Mouse (Mus musculus): ENCODE data around the gene Ostm1. TPM values are rescaled to one million over a fixed set of nuclear protein-coding genes. Genes with fewer than 3 reads are reported as not detected.

Ostm1 gene
- total RNA-seq, 2 experiments from 2014 or later = 40.9 to 42.1 TPM

- no peak for DNase-seq (ENCODE audit: extremely low spot score in 1 of 2, low spot score in 2 of 2)
- intact Hi-C loops (cut with DNase I) = no loop called here
These were observed 29.5 kb downstream of the Ostm1 start for GRCm38 (mm10) chr10:42613075-42613474.

DNA sequence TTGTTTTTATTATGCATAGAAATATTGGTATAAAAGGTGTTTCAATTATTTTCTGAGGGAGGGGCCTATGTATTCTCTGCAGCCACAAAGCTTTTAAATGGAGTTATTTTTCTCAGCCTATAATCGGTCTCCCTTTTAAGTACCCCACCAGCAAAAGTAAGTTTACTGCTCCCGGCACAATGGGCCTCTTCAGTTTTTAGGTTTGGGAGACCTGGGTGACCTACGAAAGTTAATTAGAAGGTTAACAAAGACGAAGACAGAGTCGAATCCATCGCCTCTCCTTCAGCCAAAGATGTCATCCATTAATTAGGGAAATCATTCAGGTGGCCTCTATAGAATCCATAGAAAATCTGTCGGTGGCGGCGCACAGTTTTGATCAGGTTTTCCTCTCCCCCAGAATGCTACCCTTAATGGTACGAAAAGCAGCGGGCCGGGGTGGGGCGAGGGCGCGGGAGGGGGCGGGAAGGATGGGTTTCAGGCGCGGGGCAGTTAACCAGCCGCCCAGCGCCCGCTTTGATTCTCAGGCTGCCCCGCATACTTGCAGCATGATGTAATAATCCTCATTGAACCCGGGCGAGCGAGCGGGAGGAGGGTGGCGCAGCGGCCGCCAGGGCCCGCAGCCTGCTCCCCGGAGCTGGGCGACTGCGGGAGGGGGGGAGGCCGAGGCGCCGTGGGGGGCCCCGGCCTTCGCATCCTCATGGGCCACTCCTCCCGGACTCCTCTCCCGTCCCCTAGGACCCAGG, 30.2 kb downstream of the Ostm1 start:
- intact Hi-C loops (cut with DNase I) = no loop called here
- peak in 1 of 2 experiments; percentile 40 for DNase-seq (ENCODE audit: extremely low spot score in 1 of 2, low spot score in 2 of 2)

DNA sequence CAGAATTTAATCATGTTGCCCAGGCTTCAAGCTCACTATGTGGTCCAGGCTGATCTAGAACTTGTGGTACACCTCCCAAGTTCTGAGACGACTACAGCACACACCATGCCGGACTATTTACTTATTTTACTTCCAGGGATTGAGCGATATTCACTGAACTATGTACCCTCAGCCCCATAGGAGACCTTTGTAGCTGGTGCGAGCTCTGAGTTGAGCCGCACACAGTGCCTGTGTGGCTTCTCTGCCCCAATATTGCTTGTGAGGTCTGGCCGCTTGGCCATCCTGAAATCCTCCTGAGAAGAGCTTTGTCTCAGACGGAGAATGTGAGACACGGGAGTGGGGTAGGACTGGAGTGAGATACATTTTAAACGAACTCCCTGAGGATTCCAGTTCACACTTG, 31.1 kb downstream of the Ostm1 start:
- intact Hi-C loops (cut with DNase I) = no loop called here
- no peak for DNase-seq (ENCODE audit: extremely low spot score in 1 of 2, low spot score in 2 of 2)

DNA sequence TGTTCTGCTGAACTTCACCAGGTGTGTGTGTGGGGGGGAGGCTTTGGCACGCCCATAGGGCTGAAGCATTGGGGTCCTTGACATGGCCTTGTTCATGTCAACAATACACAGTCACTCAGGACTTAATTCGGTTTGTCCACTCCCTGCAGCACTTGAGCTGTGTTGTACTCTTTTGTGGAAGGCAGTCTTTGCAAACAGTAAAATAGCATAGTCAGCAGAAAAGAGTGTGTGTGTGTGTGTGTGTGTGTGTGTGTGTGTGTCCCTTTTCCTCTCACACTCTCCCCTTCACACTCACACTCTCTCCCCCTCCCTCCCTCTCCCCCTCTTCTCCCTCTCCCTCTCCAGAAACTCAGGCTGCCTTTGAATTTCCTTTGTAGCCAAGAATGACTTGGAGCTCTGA, 34.7 kb downstream of the Ostm1 start:
- intact Hi-C loops (cut with DNase I) = no loop called here

DNA sequence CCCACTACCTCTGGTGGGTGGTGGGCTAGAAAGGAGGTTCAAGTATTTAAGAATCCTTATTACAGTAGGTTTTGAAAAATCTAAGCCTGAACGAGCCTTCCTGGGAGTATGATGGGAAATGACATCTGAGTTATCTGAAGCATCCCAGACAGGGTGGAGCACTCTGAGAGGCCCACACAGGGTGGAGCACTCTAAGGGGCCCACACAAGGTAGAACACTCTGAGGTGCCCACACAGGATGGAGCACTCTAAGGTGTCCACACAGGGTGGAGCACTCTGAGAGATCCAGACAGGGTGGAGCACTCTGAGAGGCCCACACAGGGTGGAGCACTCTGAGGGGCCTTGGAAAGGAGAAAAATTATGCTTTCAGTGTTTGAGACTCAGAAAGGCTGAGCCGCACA, 42.3 kb downstream of the Ostm1 start:
- DNase-seq (ENCODE audit: extremely low spot score in 1 of 2, low spot score in 2 of 2) = no peak
- intact Hi-C loops (cut with DNase I) = no loop called here

More for the DNA sequence above, 34.7 kb downstream of the Ostm1 start:
- no peak for DNase-seq (ENCODE audit: extremely low spot score in 1 of 2, low spot score in 2 of 2)

GRCm38 (mm10) chr10:42630596-42631355, 47.2 kb downstream of the Ostm1 start:
- intact Hi-C loops (cut with DNase I) = no loop called here
- DNase-seq (ENCODE audit: extremely low spot score in 1 of 2, low spot score in 2 of 2) = no peak

- DNase-seq (ENCODE audit: extremely low spot score in 1 of 2, low spot score in 2 of 2) = no peak
- intact Hi-C loops (cut with DNase I) = no loop called here
These were observed 48.3 kb downstream of the Ostm1 start for GRCm38 (mm10) chr10:42631754-42632452.

GRCm38 (mm10) chr10:42632453-42633360, 49.1 kb downstream of the Ostm1 start:
- intact Hi-C loops (cut with DNase I) = no loop called here
- DNase-seq (ENCODE audit: extremely low spot score in 1 of 2, low spot score in 2 of 2) = peak in 1 of 2 experiments; percentile 35

DNA sequence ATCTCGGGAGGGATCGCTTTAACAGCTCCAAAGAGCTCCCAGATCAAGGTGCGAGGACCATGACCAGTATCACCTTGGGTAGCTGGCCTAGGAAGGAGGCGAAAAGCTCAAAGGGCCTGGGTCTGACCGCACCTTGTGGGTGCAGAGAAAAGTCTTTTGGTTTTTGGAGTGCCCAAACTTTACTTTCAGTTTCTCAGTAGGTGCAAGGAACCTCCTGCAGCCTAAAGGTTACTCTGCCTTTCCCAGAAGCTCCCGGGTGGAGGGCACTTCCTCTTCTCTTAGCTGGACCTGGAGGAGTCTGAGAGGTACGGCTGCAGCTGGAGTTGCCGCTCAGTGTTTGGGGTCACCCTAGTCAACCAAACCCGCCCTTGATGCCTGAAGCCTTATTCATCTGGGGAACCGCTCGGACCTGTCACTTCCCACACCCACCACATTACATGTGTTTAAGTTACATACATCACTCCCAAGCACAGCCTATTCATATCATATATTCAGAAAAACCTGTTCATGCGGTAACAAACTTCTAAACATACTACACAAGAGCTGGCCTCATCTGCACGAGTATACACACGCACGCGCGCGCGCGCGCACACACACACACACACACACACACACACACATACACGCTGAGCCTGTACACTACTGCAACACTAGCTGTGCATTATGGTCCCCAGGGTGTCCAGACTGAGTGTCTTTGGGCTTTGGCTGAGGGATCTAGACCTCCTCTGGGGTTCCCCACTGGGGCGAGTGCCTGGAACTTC, 49.9 kb downstream of the Ostm1 start:
- intact Hi-C loops (cut with DNase I) = loop anchor here (2.0 kb wide), 1 partner anchor 51 kb away; the partner anchor contains the start of genes Nr2e1 and Ostm1
- DNase-seq (ENCODE audit: extremely low spot score in 1 of 2, low spot score in 2 of 2) = no peak

DNA sequence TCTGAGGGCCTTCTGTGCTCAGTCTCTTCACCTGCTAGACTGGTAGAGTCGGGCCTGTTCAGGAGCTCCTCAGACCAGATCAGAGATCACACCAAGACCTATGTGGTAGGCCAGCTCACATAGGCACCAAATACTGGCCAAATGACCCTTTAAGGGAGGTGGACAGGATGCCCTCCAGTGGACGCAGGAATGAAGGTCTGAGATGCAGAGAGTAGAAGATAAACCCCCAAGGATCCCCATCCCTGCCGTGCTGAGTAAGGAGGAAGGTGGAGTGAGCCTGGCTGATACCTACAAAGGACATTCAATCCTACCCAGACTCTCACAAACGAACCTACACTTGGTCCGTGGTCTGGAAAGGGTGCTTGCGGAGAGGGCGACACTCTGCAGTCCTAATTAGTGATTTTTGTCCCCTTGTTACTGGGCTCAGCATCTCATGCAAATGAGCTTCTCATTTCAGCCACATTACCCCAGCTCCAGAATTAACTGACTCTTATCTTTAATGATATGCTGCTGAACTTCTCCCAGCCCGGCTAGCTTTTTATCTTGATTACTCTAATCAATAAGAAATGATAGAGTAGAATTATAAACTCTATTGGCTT, 50.6 kb downstream of the Ostm1 start:
- intact Hi-C loops (cut with DNase I) = loop anchor here (2.0 kb wide), 1 partner anchor 51 kb away; the partner anchor contains the start of genes Nr2e1 and Ostm1
- no peak for DNase-seq (ENCODE audit: extremely low spot score in 1 of 2, low spot score in 2 of 2)

DNA sequence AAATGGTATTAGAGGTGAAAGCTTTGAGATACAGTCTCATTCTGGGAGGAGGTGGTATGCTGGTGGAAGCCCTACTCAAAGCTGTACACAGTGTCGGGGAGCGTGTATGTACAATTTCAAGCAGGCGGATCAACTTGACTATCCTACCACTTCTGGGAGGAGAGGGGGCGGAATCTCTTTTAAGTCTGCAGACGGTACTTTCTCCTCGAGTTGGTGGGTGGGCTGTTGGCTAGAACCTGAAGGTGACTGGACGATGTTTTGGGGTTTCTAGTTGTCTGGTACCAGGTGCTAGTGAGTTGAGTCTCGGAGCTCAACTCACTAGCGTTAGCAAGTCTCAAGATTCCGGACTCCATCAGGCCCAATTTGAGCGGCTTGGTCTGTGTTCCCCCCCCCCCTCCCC, 51.4 kb downstream of the Ostm1 start:
- DNase-seq (ENCODE audit: extremely low spot score in 1 of 2, low spot score in 2 of 2) = no peak
- intact Hi-C loops (cut with DNase I) = loop anchor here (2.0 kb wide), 1 partner anchor 52 kb away; the partner anchor contains the start of genes Nr2e1 and Ostm1

GRCm38 (mm10) chr10:42635566-42636359, 52.1 kb downstream of the Ostm1 start:
- intact Hi-C loops (cut with DNase I) = loop anchor here (2.0 kb wide), 2 partner anchors 53 to 327 kb away; partner anchors contain the start of genes Nr2e1 and Ostm1
- no peak for DNase-seq (ENCODE audit: extremely low spot score in 1 of 2, low spot score in 2 of 2)

DNA sequence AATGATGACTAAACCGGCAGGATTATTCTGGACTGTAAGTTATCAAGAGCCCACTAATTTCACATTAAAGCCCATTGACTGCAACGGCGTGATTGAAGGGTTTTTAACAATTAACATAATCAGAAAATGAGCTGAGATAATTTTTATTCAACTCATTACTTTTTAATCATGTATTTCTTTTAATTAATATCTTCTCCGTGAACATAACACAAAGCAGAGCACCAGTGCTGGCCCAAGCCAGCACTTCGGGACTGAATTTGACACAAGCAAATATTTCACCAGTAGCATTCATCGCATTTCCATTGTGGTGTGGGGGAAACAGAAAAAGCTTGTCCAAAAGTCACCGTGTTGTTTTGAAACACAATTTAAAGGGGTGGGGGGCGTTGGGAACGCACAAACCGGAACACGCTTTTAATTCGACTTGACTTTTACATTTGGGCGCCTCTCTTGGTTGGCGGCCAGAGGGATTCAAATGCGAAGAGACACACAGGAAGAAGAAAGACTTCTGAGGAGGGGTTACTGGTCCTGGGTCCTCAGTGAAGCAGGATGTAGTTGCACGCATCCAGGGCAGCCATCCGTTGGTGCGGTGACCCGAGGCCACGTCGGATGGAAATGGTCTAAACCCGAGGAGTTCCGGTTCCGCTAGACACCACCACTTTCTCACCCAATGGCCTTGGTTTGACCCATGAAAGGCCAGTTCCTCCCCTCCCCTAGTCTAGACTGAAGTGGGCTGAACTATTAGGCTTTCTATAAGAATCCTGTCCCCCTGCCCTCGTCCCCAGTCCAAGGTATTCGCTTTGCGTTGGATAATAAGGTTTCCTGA, 52.9 kb downstream of the Ostm1 start:
- no peak for DNase-seq (ENCODE audit: extremely low spot score in 1 of 2, low spot score in 2 of 2)
- intact Hi-C loops (cut with DNase I) = loop anchor here (2.0 kb wide), 1 partner anchor 328 kb away; no protein-coding TSS in a partner anchor

- intact Hi-C loops (cut with DNase I) = loop anchor here (2.0 kb wide), 1 partner anchor 328 kb away; no protein-coding TSS in a partner anchor
- DNase-seq (ENCODE audit: extremely low spot score in 1 of 2, low spot score in 2 of 2) = peak in 1 of 2 experiments; percentile 40
These were observed 53.7 kb downstream of the Ostm1 start for GRCm38 (mm10) chr10:42637183-42637788.

DNA sequence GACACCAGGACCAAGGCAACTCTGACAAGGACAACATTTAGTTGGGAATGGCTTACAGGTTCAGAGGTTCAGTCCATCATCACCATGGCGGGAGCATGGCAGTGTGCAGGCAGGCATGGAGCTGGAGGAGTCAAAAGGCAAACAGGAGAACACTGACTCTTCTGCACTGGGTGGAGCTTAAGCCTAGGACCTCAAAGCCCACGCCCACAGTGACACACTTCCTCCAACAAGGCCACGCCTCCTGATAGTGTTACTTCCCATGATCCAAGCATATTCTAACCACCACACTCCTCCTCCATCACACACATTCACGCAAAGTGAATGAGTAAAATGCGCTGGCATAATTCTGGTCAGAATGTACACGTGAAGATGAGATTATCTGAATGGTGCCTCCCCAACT, 56.2 kb downstream of the Ostm1 start:
- no peak for DNase-seq (ENCODE audit: extremely low spot score in 1 of 2, low spot score in 2 of 2)
- intact Hi-C loops (cut with DNase I) = no loop called here

Measured in left cerebral cortex, postnatal 10 days (tissue).